Mouse (Mus musculus): ENCODE data around the gene Ocrl. TPM values are rescaled to one million over a fixed set of nuclear protein-coding genes. Genes with fewer than 3 reads are reported as not detected.

Ocrl gene
- total and polyA plus RNA-seq, 3 experiments: not detected

- DNase-seq (ENCODE audit: low spot score): no peak
- H3K27me3 ChIP-seq (ENCODE audit: insufficient read depth, low read length): no peaks in the 10 kb centered on the region
- no peaks in the 10 kb centered on the region for H3K9me3 ChIP-seq (replicated peaks)
- H3K36me3 ChIP-seq (replicated peaks): no peaks in the 10 kb centered on the region
- TF ChIP-seq POLR2AphosphoS5 (IDR thresholded peaks at IDR 0.05; ENCODE audit: insufficient replicate concordance, low read depth, low read length): no peak
- no peak for TF ChIP-seq TAL1 (conservative IDR thresholded peaks at IDR 0.05; ENCODE audit: low read depth, low read length)
- no peak for TF ChIP-seq GATA1 (IDR thresholded peaks at IDR 0.05; ENCODE audit: borderline replicate concordance, low read length)
- no peak for TF ChIP-seq CTCF (IDR thresholded peaks at IDR 0.05; ENCODE audit: low read depth, low read length)
- TF ChIP-seq GATA2 (IDR thresholded peaks at IDR 0.05; ENCODE audit: borderline replicate concordance, low read depth, low read length): no peak
- H3K4me1 ChIP-seq (ENCODE audit: insufficient read depth, low read depth, low read length): no peaks in the 10 kb centered on the region
- ATAC-seq (ENCODE audit: extremely low read depth, insufficient number of reproducible peaks, low FRiP score, poor library complexity, severe bottlenecking): no peak
- H3K4me3 ChIP-seq (ENCODE audit: low read depth, low read length): no peak within 1 kb of the TSS
These were observed 19.7 kb upstream of the Ocrl start, which contains the start of gene Smarca1 for GRCm38 (mm10) chrX:47892431-47893024. TSS of gene Smarca1 (minus strand) at chrX:47892974.

DNA sequence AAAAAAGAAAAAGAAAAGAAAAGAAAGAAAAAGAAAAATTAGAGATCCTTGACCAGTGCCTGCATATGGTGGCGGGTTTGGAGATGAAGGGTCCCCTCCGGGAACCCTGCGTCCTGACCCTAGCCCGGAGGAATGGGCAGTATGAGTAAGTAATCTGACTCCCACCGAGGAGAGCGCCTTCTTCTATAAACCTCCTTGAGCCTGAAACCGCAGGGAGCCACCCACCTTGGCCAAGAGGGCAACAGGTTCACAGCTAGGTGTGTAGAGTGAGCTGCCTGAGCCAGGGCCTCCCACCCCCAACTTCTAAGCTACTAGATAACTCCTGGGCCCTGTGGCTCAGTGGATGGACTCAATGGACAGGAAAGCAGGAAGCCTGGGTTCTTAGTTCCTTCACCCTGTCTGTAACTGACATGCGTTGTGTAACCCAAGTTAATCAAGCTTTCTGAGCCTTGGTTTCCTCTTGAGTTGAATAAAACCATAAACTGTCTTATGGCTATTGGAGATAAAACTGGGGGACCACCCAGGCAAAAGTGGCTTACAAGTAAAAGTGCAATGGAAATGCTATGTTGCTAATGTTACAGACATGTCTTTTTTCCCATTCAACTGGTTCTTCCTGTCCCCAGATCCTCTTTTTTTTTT lies 836 bp downstream of the Ocrl start:
- TF ChIP-seq POLR2AphosphoS5 (IDR thresholded peaks at IDR 0.05; ENCODE audit: insufficient replicate concordance, low read depth, low read length): no peak
- no peak for TF ChIP-seq GATA1 (IDR thresholded peaks at IDR 0.05; ENCODE audit: borderline replicate concordance, low read length)
- no peak for TF ChIP-seq GATA2 (IDR thresholded peaks at IDR 0.05; ENCODE audit: borderline replicate concordance, low read depth, low read length)
- no peak for TF ChIP-seq CTCF (IDR thresholded peaks at IDR 0.05; ENCODE audit: low read depth, low read length)
- no peak for TF ChIP-seq TAL1 (conservative IDR thresholded peaks at IDR 0.05; ENCODE audit: low read depth, low read length)
- H3K36me3 ChIP-seq (replicated peaks): no peaks in the 10 kb centered on the region
- DNase-seq (ENCODE audit: low spot score) (no peak), ATAC-seq (ENCODE audit: extremely low read depth, insufficient number of reproducible peaks, low FRiP score, poor library complexity, severe bottlenecking) (no peak)
- H3K4me1 ChIP-seq (ENCODE audit: insufficient read depth, low read depth, low read length): no peaks in the 10 kb centered on the region
- H3K4me3 ChIP-seq (ENCODE audit: low read depth, low read length): no peak overlapping the region
- H3K9me3 ChIP-seq (replicated peaks): no peaks in the 10 kb centered on the region
- no peaks in the 10 kb centered on the region for H3K27me3 ChIP-seq (ENCODE audit: insufficient read depth, low read length)

- TF ChIP-seq POLR2AphosphoS5 (IDR thresholded peaks at IDR 0.05; ENCODE audit: insufficient replicate concordance, low read depth, low read length) (no peak), TAL1 (conservative IDR thresholded peaks at IDR 0.05; ENCODE audit: low read depth, low read length) (no peak), CTCF (IDR thresholded peaks at IDR 0.05; ENCODE audit: low read depth, low read length) (no peak), GATA2 (IDR thresholded peaks at IDR 0.05; ENCODE audit: borderline replicate concordance, low read depth, low read length) (no peak), GATA1 (IDR thresholded peaks at IDR 0.05; ENCODE audit: borderline replicate concordance, low read length) (no peak)
- H3K36me3 ChIP-seq (replicated peaks): no peaks in the 10 kb centered on the region
- ATAC-seq (ENCODE audit: extremely low read depth, insufficient number of reproducible peaks, low FRiP score, poor library complexity, severe bottlenecking) (no peak), DNase-seq (ENCODE audit: low spot score) (no peak)
- H3K4me1 ChIP-seq (ENCODE audit: insufficient read depth, low read depth, low read length): no peaks in the 10 kb centered on the region
- H3K9me3 ChIP-seq (replicated peaks): no peaks in the 10 kb centered on the region
- H3K27me3 ChIP-seq (ENCODE audit: insufficient read depth, low read length): no peaks in the 10 kb centered on the region
- no peak overlapping the region for H3K4me3 ChIP-seq (ENCODE audit: low read depth, low read length)
These were observed 1.4 kb downstream of the Ocrl start for GRCm38 (mm10) chrX:47913543-47913938.

DNA sequence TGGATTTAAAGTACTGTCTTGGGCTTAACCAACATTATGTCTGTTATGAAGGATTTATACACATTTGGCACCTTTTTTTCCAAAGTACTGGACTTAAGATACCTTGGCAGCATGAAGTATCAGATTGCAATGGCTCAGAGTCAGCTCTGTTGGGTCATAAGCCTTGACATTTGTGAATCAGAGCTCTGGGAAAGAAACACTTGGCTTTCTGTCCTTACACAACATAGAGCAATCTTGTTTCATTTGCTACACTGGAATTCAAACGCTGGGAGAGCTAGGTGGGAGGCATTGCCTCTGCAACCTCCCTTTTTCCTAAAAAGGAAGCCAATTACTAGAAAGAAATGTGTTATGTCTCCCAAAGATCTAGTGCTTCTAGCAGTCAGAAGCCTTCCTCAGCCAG lies 4.6 kb downstream of the Ocrl start:
- no peak overlapping the region for H3K4me3 ChIP-seq (ENCODE audit: low read depth, low read length)
- H3K36me3 ChIP-seq (replicated peaks): no peaks in the 10 kb centered on the region
- TF ChIP-seq GATA1 (IDR thresholded peaks at IDR 0.05; ENCODE audit: borderline replicate concordance, low read length) (no peak), POLR2AphosphoS5 (IDR thresholded peaks at IDR 0.05; ENCODE audit: insufficient replicate concordance, low read depth, low read length) (no peak), CTCF (IDR thresholded peaks at IDR 0.05; ENCODE audit: low read depth, low read length) (no peak), TAL1 (conservative IDR thresholded peaks at IDR 0.05; ENCODE audit: low read depth, low read length) (no peak), GATA2 (IDR thresholded peaks at IDR 0.05; ENCODE audit: borderline replicate concordance, low read depth, low read length) (no peak)
- no peaks in the 10 kb centered on the region for H3K4me1 ChIP-seq (ENCODE audit: insufficient read depth, low read depth, low read length)
- no peaks in the 10 kb centered on the region for H3K9me3 ChIP-seq (replicated peaks)
- DNase-seq (ENCODE audit: low spot score): no peak
- no peaks in the 10 kb centered on the region for H3K27me3 ChIP-seq (ENCODE audit: insufficient read depth, low read length)
- no peak for ATAC-seq (ENCODE audit: extremely low read depth, insufficient number of reproducible peaks, low FRiP score, poor library complexity, severe bottlenecking)

DNA sequence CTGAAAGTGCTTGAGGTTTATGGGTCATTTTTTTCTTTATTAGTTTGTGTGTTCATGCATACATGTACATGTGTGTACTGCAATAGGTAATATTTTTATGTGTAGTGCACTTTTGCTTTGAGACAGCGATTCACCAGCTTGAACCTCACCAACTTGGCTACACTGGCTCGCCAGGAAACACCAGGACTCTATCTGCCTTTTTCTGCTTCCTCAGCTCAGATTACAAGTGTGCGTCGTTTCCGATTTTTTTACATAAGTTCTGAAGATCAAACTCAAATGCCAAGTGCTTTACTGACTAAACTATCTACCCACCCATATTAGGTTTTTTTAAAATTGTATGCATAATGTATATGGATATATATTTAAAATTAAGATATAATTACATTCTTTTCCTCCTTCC lies 8.4 kb downstream of the Ocrl start:
- no peak for ATAC-seq (ENCODE audit: extremely low read depth, insufficient number of reproducible peaks, low FRiP score, poor library complexity, severe bottlenecking)
- TF ChIP-seq POLR2AphosphoS5 (IDR thresholded peaks at IDR 0.05; ENCODE audit: insufficient replicate concordance, low read depth, low read length): no peak
- TF ChIP-seq GATA2 (IDR thresholded peaks at IDR 0.05; ENCODE audit: borderline replicate concordance, low read depth, low read length): no peak
- no peak for TF ChIP-seq TAL1 (conservative IDR thresholded peaks at IDR 0.05; ENCODE audit: low read depth, low read length)
- no peak for TF ChIP-seq GATA1 (IDR thresholded peaks at IDR 0.05; ENCODE audit: borderline replicate concordance, low read length)
- no peak for TF ChIP-seq CTCF (IDR thresholded peaks at IDR 0.05; ENCODE audit: low read depth, low read length)
- H3K36me3 ChIP-seq (replicated peaks): no peaks in the 10 kb centered on the region

DNA sequence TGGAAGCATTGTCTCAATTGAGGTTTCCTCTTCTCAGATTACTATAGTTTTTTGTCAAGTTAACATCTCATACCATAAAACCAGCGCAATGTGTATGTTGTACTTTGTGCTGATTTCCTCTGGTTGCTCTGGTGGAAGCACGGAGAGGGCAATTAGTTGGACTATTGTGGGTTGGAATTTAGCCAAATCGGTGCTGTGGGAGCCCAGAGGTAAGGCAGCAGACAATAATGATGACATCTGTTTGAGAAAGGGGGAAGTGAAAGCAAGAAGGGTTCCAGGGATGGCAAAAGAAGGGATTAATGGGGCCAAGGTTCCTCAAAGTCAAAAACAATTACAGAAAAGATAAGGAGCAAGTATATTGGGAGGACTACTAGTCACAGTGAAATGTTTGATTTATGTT lies 15.8 kb downstream of the Ocrl start:
- Histone ChIP-seq H3K4me1 (ENCODE audit: insufficient read depth, low read depth, low read length) (no peaks in the 10 kb centered on the region), H3K36me3 (replicated peaks) (no peaks in the 10 kb centered on the region), H3K9me3 (replicated peaks) (no peaks in the 10 kb centered on the region), H3K27me3 (ENCODE audit: insufficient read depth, low read length) (no peaks in the 10 kb centered on the region), H3K4me3 (ENCODE audit: low read depth, low read length) (no peak overlapping the region)
- ATAC-seq (ENCODE audit: extremely low read depth, insufficient number of reproducible peaks, low FRiP score, poor library complexity, severe bottlenecking) (no peak), DNase-seq (ENCODE audit: low spot score) (no peak)
- no peak for TF ChIP-seq TAL1 (conservative IDR thresholded peaks at IDR 0.05; ENCODE audit: low read depth, low read length)
- no peak for TF ChIP-seq GATA2 (IDR thresholded peaks at IDR 0.05; ENCODE audit: borderline replicate concordance, low read depth, low read length)
- TF ChIP-seq POLR2AphosphoS5 (IDR thresholded peaks at IDR 0.05; ENCODE audit: insufficient replicate concordance, low read depth, low read length): no peak

More for the DNA sequence above, 8.4 kb downstream of the Ocrl start:
- no peaks in the 10 kb centered on the region for H3K9me3 ChIP-seq (replicated peaks)
- DNase-seq (ENCODE audit: low spot score): no peak
- H3K27me3 ChIP-seq (ENCODE audit: insufficient read depth, low read length): no peaks in the 10 kb centered on the region
- no peak overlapping the region for H3K4me3 ChIP-seq (ENCODE audit: low read depth, low read length)
- H3K4me1 ChIP-seq (ENCODE audit: insufficient read depth, low read depth, low read length): no peaks in the 10 kb centered on the region
